Mouse (Mus musculus): Measurements from ENCODE around the gene Hnrnpa3.
A peak's percentile ranks its signal among the peaks of the same experiment; 100 is the strongest.
"Not testable (repeated sequence)": the region's sequence is repeated elsewhere in the genome, so short reads cannot be mapped to it uniquely, and the experiment has no call there.

The Hnrnpa3 gene

GRCm38 (mm10) chr2:75637055-75637304 is 22.1 kb upstream of the Hnrnpa3 start:
- not testable (repeated sequence) for DNase-seq (ENCODE audit: low spot score in 2 of 2)

DNA sequence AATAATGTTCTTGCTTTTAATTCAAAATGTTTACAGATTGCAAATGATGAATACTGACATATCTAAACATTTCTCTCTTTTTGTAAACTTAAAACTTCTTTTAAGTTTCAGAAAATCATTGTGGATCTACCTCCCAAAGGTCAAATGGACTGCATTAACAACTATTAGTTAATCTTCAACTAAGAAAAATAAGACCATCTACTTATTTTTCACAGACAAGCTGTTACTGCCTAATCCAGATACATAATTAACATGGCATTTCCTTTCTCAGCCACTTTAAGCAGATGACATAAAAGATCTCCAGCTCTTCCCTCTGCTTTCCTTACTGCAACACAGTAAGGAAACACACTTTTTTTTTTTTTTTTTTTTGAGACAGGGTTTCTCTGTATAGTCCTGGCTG is 21.7 kb upstream of the Hnrnpa3 start:
- DNase-seq (ENCODE audit: low spot score in 2 of 2): no peak

DNA sequence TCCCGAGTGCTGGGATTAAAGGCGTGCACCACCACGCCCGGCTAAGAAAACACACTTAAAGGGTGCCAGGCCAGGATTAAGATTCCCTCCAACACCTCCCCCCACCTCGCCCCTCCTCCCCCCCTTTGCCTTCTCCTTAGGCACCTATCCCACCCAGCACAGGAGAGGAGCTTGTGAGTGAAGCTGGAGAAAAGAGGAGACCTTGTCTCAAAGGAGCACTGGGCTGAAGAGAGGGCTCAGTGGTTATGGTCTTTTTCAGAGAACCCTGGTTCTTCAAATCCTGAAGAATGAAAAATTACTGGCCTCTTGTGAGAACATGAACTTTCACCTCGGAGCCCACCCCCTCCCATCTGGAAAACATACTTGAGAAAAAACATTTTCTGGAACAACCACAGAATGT is 21.2 kb upstream of the Hnrnpa3 start:
- not testable (repeated sequence) for DNase-seq (ENCODE audit: low spot score in 2 of 2)

- DNase-seq (ENCODE audit: low spot score in 2 of 2): not testable (repeated sequence)
Measured at GRCm38 (mm10) chr2:75639535-75639934, 19.5 kb upstream of the Hnrnpa3 start.

DNA sequence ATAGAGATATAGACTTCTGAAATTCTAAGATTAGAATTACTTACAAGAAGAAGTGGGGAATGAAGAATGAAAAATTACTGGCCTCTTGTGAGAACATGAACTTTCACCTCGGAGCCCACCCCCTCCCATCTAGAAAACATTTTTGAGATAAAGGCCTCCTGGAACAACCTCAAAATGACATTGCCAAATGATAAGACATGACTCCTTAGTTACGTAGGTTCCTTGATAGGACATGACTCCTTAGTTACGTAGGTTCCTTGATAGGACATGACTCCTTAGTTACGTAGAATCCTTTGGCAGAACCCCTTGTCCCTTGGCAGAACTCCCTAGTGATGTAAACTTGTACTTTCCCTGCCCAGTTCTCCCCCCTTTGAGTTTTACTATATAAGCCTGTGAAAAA is 16.7 kb upstream of the Hnrnpa3 start:
- not testable (repeated sequence) for DNase-seq (ENCODE audit: low spot score in 2 of 2)

GRCm38 (mm10) chr2:75642795-75643550 is 16.1 kb upstream of the Hnrnpa3 start:
- DNase-seq (ENCODE audit: low spot score in 2 of 2): no peak

DNA sequence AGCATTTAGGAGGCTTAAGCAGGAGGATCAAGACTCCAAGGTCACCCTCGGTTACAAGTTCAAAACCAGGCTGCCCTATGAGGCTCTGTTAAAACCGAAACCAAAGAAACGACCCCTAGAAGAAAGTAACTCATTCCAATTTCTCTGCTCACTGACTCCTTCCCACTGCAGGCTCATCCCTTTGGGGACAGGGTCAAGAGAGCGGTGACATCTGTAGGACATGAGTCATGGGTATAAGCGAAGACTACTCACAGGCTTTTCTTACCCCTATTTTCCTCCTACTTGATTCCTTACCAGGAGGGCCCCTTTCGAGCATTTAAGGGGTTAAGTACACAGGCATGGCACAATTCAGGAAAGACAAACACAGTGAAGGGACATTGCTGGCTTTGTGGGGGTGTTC is 15.1 kb upstream of the Hnrnpa3 start:
- DNase-seq (ENCODE audit: low spot score in 2 of 2): no peak

DNA sequence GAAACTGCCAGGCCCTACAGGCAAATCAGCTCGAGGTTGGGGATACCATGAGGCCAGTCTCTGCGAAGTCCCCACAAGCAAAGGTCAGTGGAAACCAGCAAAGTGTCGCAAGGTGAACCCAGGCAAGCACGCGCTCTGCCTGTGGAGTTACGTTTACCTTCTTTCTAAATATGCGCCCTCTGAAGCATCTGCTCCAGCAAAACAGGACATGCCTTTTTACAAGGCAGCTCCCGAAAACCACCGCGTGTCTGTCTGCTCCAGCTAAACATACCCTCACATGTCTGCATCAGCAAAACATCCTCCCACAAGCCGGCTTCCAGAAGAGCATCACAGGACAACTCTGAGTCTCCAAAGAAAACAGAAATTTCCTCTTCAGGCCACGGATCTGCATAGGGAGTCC is 13.8 kb upstream of the Hnrnpa3 start:
- no peak for DNase-seq (ENCODE audit: low spot score in 2 of 2)

DNA sequence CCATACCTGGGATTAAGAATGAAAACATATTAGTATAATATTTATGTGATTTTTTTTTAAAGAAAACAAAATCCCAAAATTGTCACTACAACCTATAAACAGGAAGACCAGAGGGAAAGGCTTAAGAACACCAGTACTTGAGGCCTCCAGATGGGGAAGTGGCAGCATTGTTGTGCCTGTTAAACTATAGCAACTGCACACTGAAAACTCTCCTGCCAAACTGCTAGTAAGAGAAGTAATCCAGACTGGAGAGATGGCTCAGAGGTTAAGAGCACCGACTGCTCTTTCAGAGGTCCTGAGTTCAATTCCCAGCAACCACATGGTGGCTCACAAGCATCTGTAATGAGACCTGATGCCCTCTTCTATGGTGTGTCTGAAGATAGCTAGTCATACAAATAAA is 8.6 kb upstream of the Hnrnpa3 start:
- no peak for DNase-seq (ENCODE audit: low spot score in 2 of 2)

DNA sequence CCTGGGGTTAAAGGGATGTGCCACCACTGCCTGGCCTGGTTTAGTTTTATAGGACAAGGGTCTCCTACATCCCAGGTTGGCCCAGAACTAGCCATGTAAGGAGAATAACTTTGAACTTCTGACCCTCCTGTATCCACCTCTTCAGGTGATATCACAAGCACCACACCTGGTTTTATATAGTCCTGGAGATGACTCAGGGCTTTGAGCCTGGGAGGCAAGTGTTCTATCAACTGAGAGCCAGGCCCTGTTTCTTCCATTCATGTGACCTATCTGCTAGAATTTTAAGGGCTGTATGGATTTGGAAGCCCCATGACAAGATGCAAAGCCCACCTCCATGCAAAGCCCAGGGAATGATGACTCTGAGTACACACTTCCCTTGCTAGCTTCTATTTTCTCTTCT is 5.9 kb upstream of the Hnrnpa3 start:
- no peak for DNase-seq (ENCODE audit: low spot score in 2 of 2)

DNA sequence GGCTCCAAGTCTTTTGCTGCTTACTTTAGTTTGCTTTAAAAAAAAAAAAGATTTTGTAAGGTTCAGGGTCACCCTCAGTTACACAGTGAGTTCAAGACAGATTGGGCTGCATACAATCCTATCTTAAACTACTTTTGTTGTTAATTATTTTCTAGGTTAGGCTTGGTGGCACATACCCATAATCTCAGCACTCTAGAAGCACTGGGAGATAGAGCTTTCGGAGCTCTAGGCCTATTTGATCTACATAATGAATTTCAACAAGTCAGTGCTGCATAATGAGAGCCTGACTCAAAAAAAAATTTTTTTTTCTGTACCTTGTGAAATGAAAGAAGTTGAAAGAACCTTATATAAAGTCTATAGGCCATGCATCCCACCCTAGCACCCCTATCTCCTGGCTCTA is 4.4 kb upstream of the Hnrnpa3 start:
- DNase-seq (ENCODE audit: low spot score in 2 of 2): no peak

GRCm38 (mm10) chr2:75656924-75657323 is 2.1 kb upstream of the Hnrnpa3 start:
- no peak for DNase-seq (ENCODE audit: low spot score in 2 of 2)

DNA sequence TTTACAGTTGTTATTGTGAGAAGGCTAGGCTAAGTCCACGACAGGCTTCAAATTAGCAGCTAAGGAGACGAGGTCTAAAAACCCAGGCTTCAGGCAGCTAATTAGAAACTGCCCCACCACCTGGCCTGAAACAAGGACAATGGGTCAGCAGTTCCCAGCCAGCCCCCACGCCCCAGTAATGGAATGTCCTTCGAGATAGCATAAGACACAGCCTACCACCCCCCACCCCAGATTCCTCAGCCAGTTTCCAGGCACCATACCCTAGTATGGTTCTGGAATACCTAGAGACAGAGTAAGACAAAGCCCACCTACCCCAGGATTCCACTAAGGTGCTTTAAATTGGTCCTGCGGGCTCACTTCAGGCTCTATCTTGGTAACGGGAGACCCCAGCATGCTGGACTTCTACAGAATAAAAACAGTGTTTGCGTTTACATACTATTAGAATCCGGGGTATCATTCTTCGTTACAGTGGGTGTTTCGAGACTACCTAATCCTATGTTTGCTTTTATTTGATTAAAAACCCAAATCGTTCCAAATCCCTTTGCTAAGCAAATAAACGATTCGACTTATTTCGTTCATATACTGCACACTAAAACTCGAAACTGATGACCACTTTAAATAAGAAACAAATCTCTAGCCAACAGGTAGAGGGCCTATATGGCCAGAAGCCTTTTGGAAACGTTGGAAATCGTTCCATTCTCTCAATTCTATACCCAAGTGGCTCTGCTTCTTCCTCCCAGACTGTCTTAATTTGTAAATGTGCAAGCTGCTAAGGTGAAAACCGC is 962 bp upstream of the Hnrnpa3 start:
- no peak for DNase-seq (ENCODE audit: low spot score in 2 of 2)

DNA sequence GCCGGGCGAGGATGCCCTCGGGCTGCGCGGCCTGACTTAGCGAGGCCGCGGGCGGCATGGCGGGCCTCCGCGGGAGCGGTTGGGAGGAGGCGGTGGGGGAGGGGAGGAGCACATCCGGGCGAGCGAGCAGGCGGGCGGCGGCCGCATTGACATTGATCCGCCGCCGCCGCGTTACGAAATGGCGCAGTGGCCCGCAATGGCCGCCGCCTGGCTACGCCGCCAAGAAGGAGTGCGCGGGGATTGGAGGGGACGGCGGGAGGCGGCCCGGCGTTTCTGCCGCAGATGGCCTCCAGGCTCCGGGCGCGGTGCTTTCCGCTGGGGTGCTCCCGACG is 534 bp downstream of the Hnrnpa3 start:
- peak; percentile 91 to 92 for DNase-seq (ENCODE audit: low spot score in 2 of 2)

GRCm38 (mm10) chr2:75660255-75660948 is 1.3 kb downstream of the Hnrnpa3 start:
- DNase-seq (ENCODE audit: low spot score in 2 of 2): no peak

DNA sequence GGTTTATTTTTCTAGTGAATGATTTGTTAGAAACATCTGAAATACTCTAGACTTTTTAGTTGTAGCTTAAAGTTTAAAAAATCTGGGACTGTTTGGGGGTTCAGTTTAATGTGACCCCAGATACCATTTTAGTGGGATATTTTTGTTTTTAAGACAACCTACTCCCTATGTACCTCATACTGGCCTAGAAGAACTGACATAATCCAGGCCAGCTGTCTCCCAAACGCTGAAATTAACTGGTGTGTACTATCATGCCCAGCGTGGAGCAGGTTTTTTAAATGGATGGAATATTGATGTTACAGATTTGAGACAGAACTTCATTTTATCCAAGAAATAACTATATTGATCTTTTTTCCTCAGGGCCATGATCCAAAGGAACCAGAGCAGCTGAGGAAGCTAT is 2.0 kb downstream of the Hnrnpa3 start:
- no peak for DNase-seq (ENCODE audit: low spot score in 2 of 2)

GRCm38 (mm10) chr2:75669491-75670445 is 10.7 kb downstream of the Hnrnpa3 start:
- no peak for DNase-seq (ENCODE audit: low spot score in 2 of 2)

GRCm38 (mm10) chr2:75670446-75671336 is 11.6 kb downstream of the Hnrnpa3 start:
- no peak for DNase-seq (ENCODE audit: low spot score in 2 of 2)

DNA sequence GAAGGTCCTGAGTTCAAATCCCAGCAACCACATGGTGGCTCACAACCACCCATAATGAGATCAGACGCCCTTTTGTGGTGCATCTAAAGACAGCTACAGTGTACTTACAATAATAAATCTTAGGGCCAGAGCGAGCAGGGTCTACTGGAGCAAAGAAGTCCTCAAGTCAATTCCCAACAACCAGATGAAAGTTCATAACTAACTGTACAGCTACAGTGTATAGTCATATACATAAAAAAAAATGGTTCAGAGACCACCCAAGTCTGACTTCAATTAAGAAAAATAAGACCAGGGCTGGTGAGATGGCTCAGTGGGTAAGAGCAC is 12.2 kb downstream of the Hnrnpa3 start:
- no peak for DNase-seq (ENCODE audit: low spot score in 2 of 2)

DNA sequence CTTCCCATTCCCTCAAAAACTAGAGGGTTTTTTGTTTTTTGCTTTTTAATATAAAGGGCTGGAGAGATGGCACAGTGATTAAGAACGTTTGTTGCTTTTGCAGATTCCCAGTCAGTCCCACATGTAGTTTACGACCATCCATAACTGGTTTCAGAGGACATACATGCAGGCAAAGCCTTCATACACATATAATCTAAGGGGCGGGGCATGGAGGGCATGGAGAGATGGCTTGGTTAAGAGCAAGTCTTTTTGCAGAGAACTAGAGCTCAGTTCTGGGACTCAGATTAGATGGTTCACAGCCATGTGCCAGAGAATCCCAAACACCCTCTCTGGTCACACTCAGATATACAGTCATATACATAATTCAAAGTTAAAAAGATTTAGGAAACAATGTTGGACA is 13.5 kb downstream of the Hnrnpa3 start:
- no peak for DNase-seq (ENCODE audit: low spot score in 2 of 2)

- no peak for DNase-seq (ENCODE audit: low spot score in 2 of 2)
Measured at GRCm38 (mm10) chr2:75676567-75676966, 17.5 kb downstream of the Hnrnpa3 start.
